Mouse (Mus musculus) olfactory bulb, adult 2 months (tissue): Measurements from ENCODE around the gene Fat3.

ENCODE experiments used
- CTCF ChIP-seq: fragments of 200-500 bp; IDR thresholded peaks from 2 replicates; pipeline ENCODE4 v1.5.1; 2012; ENCODE audit warnings: low read depth, mild to moderate bottlenecking, low read length, moderate library complexity; ENCODE audit not compliant: insufficient read depth
- POLR2A ChIP-seq: fragments of 200-500 bp; IDR thresholded peaks from 2 replicates; pipeline ENCODE4 v1.6.1; 2012; ENCODE audit warnings: mild to moderate bottlenecking, low read depth, low read length, moderate library complexity; ENCODE audit not compliant: insufficient read depth

GRCm38 (mm10) chr9:16310305-16310704, 190.8 kb downstream of the Fat3 start:
- TF ChIP-seq CTCF = no peak
- TF ChIP-seq POLR2A = no peak
